Mouse (Mus musculus) G1E (cell line): ENCODE measurements at regions not wholly inside any gene's neighbourhood (a gene's known extent, or its start where the extent isn't known, plus 50 kb on each side); places are given as distances from the start of the nearest gene placed in this dataset.

Experiments
- ATAC-seq: 2 replicates; pipeline ENCODE4 v1.8.0; 2016; ENCODE audit warnings: mild to moderate bottlenecking; ENCODE audit not compliant: insufficient number of reproducible peaks, poor library complexity, low FRiP score, severe bottlenecking; ENCODE audit errors: extremely low read depth
- DNase-seq: peaks from one replicate; pipeline ENCODE4 v3.0.0; 2012; ENCODE audit warnings: low spot score
- H3K27me3 ChIP-seq: 2 replicates; pipeline ENCODE4 v1.6.1; 2012; ENCODE audit warnings: mild to moderate bottlenecking, low read length, inconsistent platforms; ENCODE audit not compliant: insufficient read depth
- H3K36me3 ChIP-seq: replicated peaks from 2 replicates; pipeline ENCODE3; 2012; ENCODE audit warnings: mild to moderate bottlenecking, inconsistent platforms
- H3K4me1 ChIP-seq: 2 replicates; pipeline ENCODE4 v1.6.1; 2012; ENCODE audit warnings: low read depth, low read length, inconsistent platforms, mixed read lengths; ENCODE audit not compliant: insufficient read depth
- H3K4me3 ChIP-seq: 2 replicates; pipeline ENCODE4 v1.5.1; 2012; ENCODE audit warnings: low read depth, mild to moderate bottlenecking, inconsistent platforms, low read length, moderate library complexity, mixed read lengths
- H3K9me3 ChIP-seq: replicated peaks from 2 replicates; pipeline ENCODE4 v1.6.1; 2012; ENCODE audit warnings: inconsistent platforms
- CTCF ChIP-seq: IDR thresholded peaks from 2 replicates; pipeline ENCODE4 v1.5.1; 2012; ENCODE audit warnings: low read depth, low read length, inconsistent platforms, mixed read lengths
- GATA1 ChIP-seq: IDR thresholded peaks from 2 replicates; pipeline ENCODE4 v1.6.1; 2012; ENCODE audit warnings: borderline replicate concordance, low read length, inconsistent platforms, mixed read lengths
- GATA2 ChIP-seq: IDR thresholded peaks from 2 replicates; pipeline ENCODE4 v1.6.1; 2012; ENCODE audit warnings: low read depth, low read length, inconsistent platforms, borderline replicate concordance
- POLR2AphosphoS5 ChIP-seq: IDR thresholded peaks from 2 replicates; pipeline ENCODE4 v1.6.1; 2012; ENCODE audit warnings: low read depth, low read length, inconsistent platforms; ENCODE audit not compliant: insufficient replicate concordance
- TAL1 ChIP-seq: conservative IDR thresholded peaks from 2 replicates; pipeline ENCODE4 v1.6.1; 2012; ENCODE audit warnings: low read depth, low read length, inconsistent platforms, mixed read lengths

GRCm38 (mm10) chr11:18747871-18748461 is 270.8 kb downstream of the Meis1 start:
- DNase-seq, result no peak
- TF ChIP-seq TAL1 (no peak), GATA2 (no peak), CTCF (no peak), POLR2AphosphoS5 (no peak), GATA1 (no peak)
- no peaks in the 10 kb centered on the region for H3K27me3 ChIP-seq
- no peaks in the 10 kb centered on the region for H3K36me3 ChIP-seq
- H3K9me3 ChIP-seq, result no peaks in the 10 kb centered on the region
- ATAC-seq, result no peak
- H3K4me1 ChIP-seq, result no peaks in the 10 kb centered on the region
- no peak overlapping the region for H3K4me3 ChIP-seq

GRCm38 (mm10) chr11:18747361-18747760 is 271.4 kb downstream of the Meis1 start:
- no peak overlapping the region for H3K4me3 ChIP-seq
- H3K36me3 ChIP-seq, result no peaks in the 10 kb centered on the region
- ATAC-seq (no peak), DNase-seq (no peak)
- TF ChIP-seq GATA1 (no peak), TAL1 (no peak), POLR2AphosphoS5 (no peak), GATA2 (no peak), CTCF (no peak)
- no peaks in the 10 kb centered on the region for H3K4me1 ChIP-seq
- H3K9me3 ChIP-seq, result no peaks in the 10 kb centered on the region
- no peaks in the 10 kb centered on the region for H3K27me3 ChIP-seq

- Histone ChIP-seq H3K9me3 (0 out of 2 replicates have a peak, but pooled peaks cover 3% of the 10 kb centered on the region), H3K4me1 (no peaks in the 10 kb centered on the region)
Measured at GRCm38 (mm10) chr11:18746486-18746885, 272.3 kb downstream of the Meis1 start.

GRCm38 (mm10) chr11:18745840-18746239 is 272.9 kb downstream of the Meis1 start:
- DNase-seq, result no peak
- Histone ChIP-seq H3K4me3 (no peak overlapping the region), H3K4me1 (no peaks in the 10 kb centered on the region), H3K27me3 (peaks cover 4% of the 10 kb centered on the region), H3K36me3 (no peaks in the 10 kb centered on the region), H3K9me3 (0 out of 2 replicates have a peak, but pooled peaks cover 3% of the 10 kb centered on the region)
- ATAC-seq, result no peak
- no peak for TF ChIP-seq CTCF
- TF ChIP-seq TAL1, result no peak
- no peak for TF ChIP-seq POLR2AphosphoS5

More at GRCm38 (mm10) chr11:18746486-18746885, 272.3 kb downstream of the Meis1 start:
- TF ChIP-seq CTCF, result no peak
- ATAC-seq (no peak), DNase-seq (no peak)
- Histone ChIP-seq H3K36me3 (no peaks in the 10 kb centered on the region), H3K27me3 (peaks cover 4% of the 10 kb centered on the region), H3K4me3 (no peak overlapping the region)

DNA sequence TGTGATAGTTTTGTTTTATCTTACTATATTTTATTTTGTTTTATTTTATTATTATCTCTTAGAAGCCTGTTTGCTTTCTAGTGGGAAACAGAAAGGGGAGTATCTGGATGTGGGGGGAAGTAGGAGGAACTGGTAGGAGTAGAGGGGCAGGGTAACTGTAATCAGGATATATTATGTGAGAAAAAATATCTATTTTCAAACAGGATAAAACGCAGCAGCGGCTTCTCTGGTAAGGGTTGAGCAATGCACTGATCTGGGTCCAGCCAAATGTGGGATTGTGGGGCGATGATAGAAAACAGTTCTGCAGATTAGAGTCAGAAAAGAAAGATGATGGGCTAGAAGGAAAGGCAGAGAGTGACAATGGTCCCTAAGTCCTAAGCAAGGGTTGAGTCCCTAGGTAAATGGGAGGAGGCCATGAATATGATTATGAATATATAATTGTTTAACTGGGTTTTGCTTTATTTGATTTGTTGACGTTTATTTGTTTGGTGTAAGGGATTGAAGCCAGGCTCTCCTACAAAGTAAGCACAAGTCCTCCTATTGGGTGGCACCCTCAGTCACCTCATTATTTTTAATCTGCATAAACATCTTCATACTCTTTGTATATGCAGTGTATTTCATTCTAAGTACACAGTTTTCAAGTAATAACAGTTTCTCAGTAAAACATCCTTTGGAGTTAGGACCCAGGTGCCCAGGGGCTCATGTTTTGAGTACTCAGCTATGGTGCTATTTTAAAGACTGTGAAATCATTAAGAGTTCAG is 283.7 kb downstream of the Meis1 start:
- DNase-seq (no peak), ATAC-seq (no peak)
- H3K9me3 ChIP-seq, result no peaks in the 10 kb centered on the region
- H3K36me3 ChIP-seq, result no peaks in the 10 kb centered on the region
- no peak overlapping the region for H3K4me3 ChIP-seq
- TF ChIP-seq GATA1, result no peak
- TF ChIP-seq CTCF, result no peak
- TF ChIP-seq POLR2AphosphoS5, result no peak
- TF ChIP-seq TAL1, result no peak
- TF ChIP-seq GATA2, result no peak
- H3K27me3 ChIP-seq, result peaks cover 6% of the 10 kb centered on the region
- no peaks in the 10 kb centered on the region for H3K4me1 ChIP-seq

DNA sequence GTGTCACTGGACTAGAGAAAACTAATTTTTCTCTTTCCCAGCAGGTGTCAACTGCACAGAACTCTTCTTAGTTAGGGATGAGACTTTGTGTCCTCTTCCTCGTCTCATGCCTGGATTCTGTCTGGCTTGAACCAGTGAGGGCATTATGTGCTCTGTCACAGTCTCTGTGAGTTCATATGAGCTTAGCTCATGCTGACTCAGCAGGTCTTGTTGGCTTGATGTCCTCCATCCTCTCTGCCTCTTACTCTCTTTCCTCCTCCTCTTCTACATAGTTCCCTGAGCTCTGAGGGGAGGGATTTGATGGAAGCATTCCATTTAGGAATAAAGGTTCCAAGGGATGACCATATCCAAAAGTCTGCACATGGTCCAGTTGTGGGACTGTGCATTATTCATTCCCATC is 284.7 kb downstream of the Meis1 start:
- DNase-seq (no peak), ATAC-seq (no peak)

DNA sequence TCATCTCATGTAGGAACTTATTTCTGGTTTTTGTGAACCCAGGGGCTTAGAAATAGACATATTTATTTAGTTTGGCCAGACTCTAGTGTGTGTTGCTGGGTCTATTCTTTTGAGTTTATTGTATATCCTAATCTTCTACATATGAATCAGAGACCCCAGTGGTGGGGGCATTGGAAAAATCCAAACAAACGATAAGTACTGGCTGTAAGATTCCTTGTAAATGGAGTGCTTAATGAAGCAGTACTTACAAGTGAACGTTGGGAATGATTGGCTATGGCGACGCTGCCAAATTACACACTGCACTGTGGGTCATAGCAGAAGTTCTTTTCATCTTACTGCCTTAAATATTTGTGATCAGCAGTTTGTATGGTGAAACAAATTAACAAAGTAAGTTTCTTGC is 289.0 kb downstream of the Meis1 start:
- peaks cover 6% of the 10 kb centered on the region for H3K27me3 ChIP-seq
- no peaks in the 10 kb centered on the region for H3K36me3 ChIP-seq
- no peak for ATAC-seq
- no peaks in the 10 kb centered on the region for H3K4me1 ChIP-seq
- no peak overlapping the region for H3K4me3 ChIP-seq
- no peak for DNase-seq
- TF ChIP-seq CTCF, result no peak
- TF ChIP-seq TAL1, result no peak
- no peak for TF ChIP-seq GATA1
- TF ChIP-seq POLR2AphosphoS5, result no peak
- TF ChIP-seq GATA2, result no peak
- no peaks in the 10 kb centered on the region for H3K9me3 ChIP-seq

More for the DNA sequence above, 284.7 kb downstream of the Meis1 start:
- TF ChIP-seq POLR2AphosphoS5 (no peak), CTCF (no peak), TAL1 (no peak), GATA2 (no peak), GATA1 (no peak)
- no peaks in the 10 kb centered on the region for H3K36me3 ChIP-seq
- H3K4me3 ChIP-seq, result no peak overlapping the region
- no peaks in the 10 kb centered on the region for H3K9me3 ChIP-seq
- no peaks in the 10 kb centered on the region for H3K4me1 ChIP-seq
- H3K27me3 ChIP-seq, result peaks cover 6% of the 10 kb centered on the region
